Mouse (Mus musculus) hindbrain, embryonic 15.5 days (tissue): Measurements from ENCODE around the gene Scg3. TPM values are rescaled to one million over a fixed set of nuclear protein-coding genes. Genes with fewer than 3 reads are reported as not detected.

Experiments
- ATAC-seq: fragments of 200-750 bp; cut with Nextera tagmentation; 2 replicates; pipeline ENCODE4 v1.8.0; 2017; ENCODE audit warnings: low read depth, moderate number of reproducible peaks, moderate TSS enrichment; ENCODE audit not compliant: low FRiP score
- H3K27ac ChIP-seq: fragments of 300-500 bp; sonication (generic); replicated peaks from 2 replicates; pipeline ENCODE4 v1.5.1; 2015; ENCODE audit warnings: mild to moderate bottlenecking, inconsistent platforms
- H3K27me3 ChIP-seq: fragments of 300-500 bp; sonication (generic); 2 replicates; pipeline ENCODE4 v1.6.1; 2015; ENCODE audit warnings: control low read depth, inconsistent platforms
- H3K36me3 ChIP-seq: fragments of 300-500 bp; sonication (generic); 2 replicates; pipeline ENCODE4 v1.6.1; 2015; ENCODE audit warnings: control low read depth, inconsistent platforms
- H3K4me1 ChIP-seq: fragments of 300-500 bp; sonication (generic); replicated peaks from 2 replicates; pipeline ENCODE4 v1.6.1; 2015; ENCODE audit warnings: control low read depth, inconsistent platforms
- H3K4me2 ChIP-seq: fragments of 300-500 bp; sonication (generic); 2 replicates; pipeline ENCODE4 v1.6.1; 2015; ENCODE audit warnings: moderate library complexity, mild to moderate bottlenecking, inconsistent platforms
- H3K4me3 ChIP-seq: fragments of 300-500 bp; sonication (generic); 2 replicates; pipeline ENCODE4 v1.5.1; 2015; ENCODE audit warnings: mild to moderate bottlenecking, inconsistent platforms
- H3K9ac ChIP-seq: fragments of 300-500 bp; sonication (generic); 2 replicates; pipeline ENCODE4 v1.6.1; 2015; ENCODE audit warnings: inconsistent platforms
- H3K9me3 ChIP-seq: fragments of 300-500 bp; sonication (generic); 2 replicates; pipeline ENCODE4 v1.6.1; 2016; ENCODE audit warnings: control low read depth, inconsistent platforms
- WGBS: fragments of 180-500 bp; shearing (Covaris S2); methylation state at CpG from one replicate; pipeline ENCODE4 v1.1.7; 2015; 5-methylcytosine and 5-hydroxymethylcytosine counted together
- polyA plus RNA-seq: library from polyadenylated mRNA; unstranded; fragments of >200 nt; fragmentation: Nextera tagmentation; extraction: Ambion mirVana; gene quantifications from 2 replicates; pipeline ENCODE4 v1.2.1, GENCODE M21; 2015

The Scg3 gene
- polyA plus RNA-seq, 1 experiment from 2014 or later = 120 TPM

GRCm38 (mm10) chr9:75599191-75599841 is 84.5 kb downstream of the Scg3 start:
- Histone ChIP-seq H3K27ac (peak overlapping the region; percentile 21), H3K36me3 (peaks cover 22% of the 10 kb centered on the region), H3K4me1 (peaks cover 26% of the 10 kb centered on the region; the same call in 1 of the 2 replicates), H3K27me3 (no peaks in the 10 kb centered on the region), H3K4me3 (no peak overlapping the region), H3K9ac (no peak overlapping the region), H3K4me2 (no peak overlapping the region), H3K9me3 (no peaks in the 10 kb centered on the region)
- 29% methylated on average over 5 of the region's 5 CpGs for WGBS
- ATAC-seq = peak; percentile 93

GRCm38 (mm10) chr9:75597596-75597995 is 86.3 kb downstream of the Scg3 start:
- WGBS = 73% methylated on average over 4 of the region's 4 CpGs
- Histone ChIP-seq H3K4me1 (peaks cover 26% of the 10 kb centered on the region; the same call in 1 of the 2 replicates), H3K4me3 (no peak overlapping the region), H3K9me3 (no peaks in the 10 kb centered on the region), H3K4me2 (no peak overlapping the region), H3K27me3 (no peaks in the 10 kb centered on the region), H3K36me3 (peaks cover 30% of the 10 kb centered on the region), H3K27ac (no peak overlapping the region), H3K9ac (no peak overlapping the region)
- no peak for ATAC-seq

GRCm38 (mm10) chr9:75597036-75597435 is 86.8 kb downstream of the Scg3 start:
- Histone ChIP-seq H3K4me3 (no peak overlapping the region), H3K9me3 (no peaks in the 10 kb centered on the region), H3K27ac (no peak overlapping the region), H3K4me1 (peaks cover 26% of the 10 kb centered on the region; the same call in 1 of the 2 replicates), H3K36me3 (peaks cover 35% of the 10 kb centered on the region), H3K27me3 (no peaks in the 10 kb centered on the region), H3K9ac (no peak overlapping the region), H3K4me2 (no peak overlapping the region)
- 92% methylated on average over 13 of the region's 13 CpGs for WGBS
- ATAC-seq = no peak

GRCm38 (mm10) chr9:75593481-75593880 is 90.4 kb downstream of the Scg3 start:
- Histone ChIP-seq H3K9me3 (no peaks in the 10 kb centered on the region), H3K4me3 (no peak overlapping the region), H3K27ac (no peak overlapping the region), H3K27me3 (no peaks in the 10 kb centered on the region), H3K9ac (no peak overlapping the region), H3K4me2 (no peak overlapping the region), H3K36me3 (peaks cover 68% of the 10 kb centered on the region), H3K4me1 (no peaks in the 10 kb centered on the region; the same call in 1 of the 2 replicates)
- ATAC-seq = peak; percentile 47; the same call in 1 of the 2 replicates
- WGBS = 76% methylated on average over 5 of the region's 5 CpGs

Other genes starting within 250 kb of the Scg3 start
- 39.8 and 46.4 TPM in 2 replicates for gene Leo1, start 242.5 kb downstream of the Scg3 start, polyA plus RNA-seq
- 80.8 and 84.5 TPM in 2 replicates for gene Tmod3, start 124.4 kb downstream of the Scg3 start, polyA plus RNA-seq
- gene Tmod2, start 72.7 kb downstream of the Scg3 start, polyA plus RNA-seq = 262 and 271 TPM in 2 replicates
- 33.2 and 35.4 TPM in 2 replicates for gene Lysmd2, start 58.3 kb downstream of the Scg3 start, polyA plus RNA-seq
- gene Bmp5, start 91.3 kb upstream of the Scg3 start, polyA plus RNA-seq = 2.6 and 3.9 TPM in 2 replicates